Mouse (Mus musculus): ENCODE measurements around the gene Xdh.

Gene Xdh

GRCm38 (mm10) chr17:73941816-73942215, 8.2 kb downstream of the Xdh start:
- DNase-seq = no peak

DNA sequence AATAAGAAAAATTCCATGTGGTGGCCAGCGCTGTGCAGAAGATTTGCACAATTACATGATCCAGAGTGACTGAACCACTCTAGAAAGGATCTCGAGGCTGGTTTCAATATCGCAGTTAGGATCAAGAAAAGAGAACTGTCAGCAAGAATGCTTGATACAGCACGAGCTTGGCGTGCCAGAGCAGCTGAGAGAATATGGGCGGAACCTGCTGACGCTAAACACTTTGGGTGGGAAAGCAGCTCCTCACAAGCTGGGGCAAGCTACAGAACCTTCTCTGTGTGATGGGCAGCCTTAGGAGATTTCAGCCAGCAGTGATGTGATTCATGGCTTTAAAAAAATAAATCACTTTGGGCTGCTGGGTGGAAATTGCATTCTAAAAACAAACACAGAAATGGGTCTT, 12.9 kb downstream of the Xdh start:
- DNase-seq = no peak

- DNase-seq = no peak
Observed at GRCm38 (mm10) chr17:73935163-73935562, 14.8 kb downstream of the Xdh start.

DNA sequence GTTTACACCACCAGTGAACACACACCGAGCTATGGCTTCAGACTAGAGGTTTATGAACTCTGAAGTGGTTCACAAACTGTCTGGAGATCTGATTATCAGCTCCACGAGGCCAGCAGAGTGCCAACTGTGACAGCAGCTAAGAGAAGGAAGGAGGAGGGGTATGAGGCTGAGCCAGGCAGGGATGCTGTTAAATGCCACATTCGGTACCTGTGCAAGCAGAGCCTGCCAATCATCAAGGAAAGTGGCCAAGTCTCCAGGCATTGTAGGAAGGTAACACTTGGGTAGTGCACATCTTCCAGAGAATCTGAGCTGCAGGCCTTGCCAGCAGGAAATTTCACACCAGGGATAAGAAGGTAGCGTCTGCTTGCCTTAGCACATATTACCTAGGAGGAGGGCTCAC, 15.7 kb downstream of the Xdh start:
- peak; percentile 25 for DNase-seq

DNA sequence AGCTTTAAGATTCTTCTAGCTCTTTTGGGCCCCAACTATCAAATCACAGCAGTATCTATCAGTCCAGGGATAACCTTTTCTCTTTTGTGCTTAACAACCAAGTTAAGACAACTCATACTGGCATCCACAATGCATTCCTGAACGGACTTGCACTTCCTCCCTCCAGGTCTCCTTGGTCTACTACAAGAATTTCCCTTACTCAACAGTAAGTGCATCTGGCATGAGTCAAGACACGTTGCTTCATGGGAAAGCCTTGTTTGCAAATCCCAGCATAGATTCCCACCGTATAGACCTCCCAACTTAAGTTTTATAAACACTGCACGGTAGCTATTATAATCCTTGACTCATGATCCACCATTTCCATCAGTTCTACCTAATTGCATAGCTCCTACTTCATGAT, 16.4 kb downstream of the Xdh start:
- DNase-seq = no peak

DNA sequence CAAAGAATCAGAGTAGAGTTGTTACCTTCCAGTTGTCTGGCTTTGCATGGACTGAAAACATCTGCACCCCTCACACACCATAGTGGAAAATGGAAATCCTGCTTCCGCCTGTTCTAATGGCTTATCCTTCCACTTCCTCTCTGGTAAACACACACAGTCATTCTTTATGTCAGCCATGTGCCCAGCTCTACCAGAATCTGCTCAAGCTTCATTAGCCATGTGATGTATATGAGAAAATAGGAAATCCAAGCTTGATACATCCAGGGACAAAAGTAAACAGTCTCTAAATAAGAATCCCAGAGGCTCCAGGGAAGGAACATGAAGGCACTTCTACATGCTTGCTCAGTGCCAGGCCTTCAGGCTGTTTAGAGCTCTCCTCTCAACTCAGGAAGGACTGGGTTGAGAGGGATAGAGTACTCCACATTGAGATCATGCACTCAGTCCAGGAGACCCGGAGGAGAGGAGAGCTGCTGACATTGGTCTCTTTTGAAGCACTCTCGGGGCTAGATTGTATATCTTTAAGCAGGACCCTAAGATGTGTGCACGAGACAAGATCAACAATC, 17.4 kb downstream of the Xdh start:
- no peak for DNase-seq

DNA sequence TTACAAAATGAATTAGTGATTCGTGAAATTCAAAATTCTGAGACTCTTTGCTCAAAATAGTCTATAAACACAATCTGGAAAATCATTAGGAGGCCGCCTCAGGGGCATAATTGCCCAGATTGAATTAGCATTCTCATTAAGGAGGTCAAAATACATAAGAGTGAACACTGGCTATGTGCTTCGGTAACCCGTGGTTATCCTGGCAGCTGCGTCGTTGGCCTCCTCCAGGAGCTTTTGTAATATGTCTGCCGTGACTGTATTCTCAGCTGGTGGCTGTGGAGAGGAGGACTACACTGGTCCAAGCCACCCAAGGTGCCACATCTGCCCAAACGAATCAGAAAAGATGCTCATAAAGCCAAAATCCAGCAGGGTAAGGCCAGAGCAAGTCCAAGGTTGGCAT, 30.5 kb downstream of the Xdh start:
- no peak for DNase-seq

GRCm38 (mm10) chr17:73918944-73919381, 31.0 kb downstream of the Xdh start:
- no peak for DNase-seq

DNA sequence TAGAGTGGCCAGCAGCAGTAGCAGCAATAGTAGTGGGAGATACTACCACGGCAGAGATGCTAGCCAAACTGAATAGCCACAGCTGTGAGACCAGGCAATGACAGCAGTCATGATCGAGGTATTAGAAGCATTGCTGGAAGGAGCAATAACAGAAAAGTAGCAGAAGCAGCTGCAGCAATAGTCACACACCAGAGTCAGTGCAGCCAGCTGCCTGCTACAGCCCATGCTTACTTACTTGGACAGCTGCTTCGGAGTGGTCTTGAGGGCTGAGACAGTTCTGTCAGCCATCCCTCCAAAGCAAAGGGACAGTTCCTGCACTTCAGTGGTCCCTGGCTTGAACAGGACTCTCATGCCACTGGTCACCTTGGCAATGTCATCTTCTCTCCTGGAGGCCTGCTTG, 31.9 kb downstream of the Xdh start:
- DNase-seq = no peak

DNA sequence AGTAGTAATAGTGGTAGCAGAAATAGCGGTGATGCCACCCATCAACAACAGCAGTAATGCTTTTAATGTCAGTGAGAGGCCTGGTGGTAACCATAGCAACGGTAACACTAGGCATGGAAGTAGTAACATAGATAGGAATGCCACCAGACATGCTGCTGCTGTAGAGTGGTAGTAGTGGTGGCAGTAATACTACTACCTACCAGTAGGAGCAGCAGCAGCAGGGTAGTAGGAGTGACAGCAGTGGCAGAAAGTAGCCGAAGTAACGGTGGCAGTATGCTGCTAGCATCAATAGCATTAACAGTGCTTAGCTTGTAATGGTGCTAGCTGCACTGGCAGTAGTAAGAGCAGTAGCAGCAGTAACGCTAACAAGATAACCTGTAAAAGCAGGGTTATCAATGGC, 32.3 kb downstream of the Xdh start:
- no peak for DNase-seq

- DNase-seq = no peak
Observed at GRCm38 (mm10) chr17:73914730-73915129, 35.3 kb downstream of the Xdh start.

DNA sequence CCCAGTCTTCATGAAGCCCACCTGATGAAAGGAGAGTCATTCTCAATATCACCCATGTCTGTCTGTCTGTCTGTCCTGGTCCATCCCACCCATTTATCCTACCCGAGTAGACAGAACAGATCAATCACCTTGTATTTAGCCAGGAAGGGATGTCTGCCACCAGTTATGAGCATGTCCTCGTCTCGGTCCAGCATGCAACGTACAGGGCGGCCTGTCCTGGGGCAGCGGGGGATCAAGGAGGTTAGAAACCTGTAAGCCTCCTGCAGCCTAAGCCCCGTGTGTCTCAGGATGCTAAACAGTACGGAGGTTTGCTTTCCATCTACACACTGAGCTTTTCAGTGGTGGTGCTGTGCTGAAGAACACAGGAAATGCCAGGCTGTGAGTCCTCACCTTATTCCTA, 43.9 kb downstream of the Xdh start:
- no peak for DNase-seq

DNA sequence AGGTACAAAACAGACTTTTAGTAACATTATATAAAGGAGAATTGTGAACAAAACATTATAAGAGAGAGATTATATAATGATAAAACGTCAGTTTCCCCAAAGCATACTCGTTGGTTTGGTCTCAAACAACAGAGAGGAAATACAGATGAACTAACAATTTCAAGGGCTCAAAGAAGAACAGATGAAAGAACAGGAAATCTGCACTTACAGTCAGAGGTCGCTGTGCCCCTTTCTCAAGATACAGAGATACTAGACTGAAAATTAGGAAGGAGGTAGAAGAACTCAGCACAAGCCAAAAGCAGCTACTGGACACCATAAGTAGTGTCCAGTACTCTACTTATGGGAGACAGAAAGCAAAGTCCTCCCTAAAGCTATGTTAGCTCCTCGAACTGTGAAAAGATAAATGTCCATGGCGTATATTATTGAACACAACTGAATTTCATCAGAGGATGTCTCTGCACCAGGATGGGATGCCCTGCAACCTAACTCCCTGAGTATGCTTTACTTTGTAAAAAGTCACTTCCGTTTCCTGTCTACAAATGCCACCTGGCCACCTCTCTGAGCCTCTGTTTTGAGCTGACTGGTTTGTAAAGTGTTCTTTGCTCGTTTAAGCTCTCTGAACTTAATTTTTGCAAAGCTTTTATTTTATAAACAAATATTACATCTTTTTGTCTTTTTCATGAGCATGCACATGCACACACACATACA, 44.8 kb downstream of the Xdh start:
- no peak for DNase-seq

GRCm38 (mm10) chr17:73903121-73903520, 46.9 kb downstream of the Xdh start:
- no peak for DNase-seq

GRCm38 (mm10) chr17:73902234-73902636, 47.8 kb downstream of the Xdh start:
- no peak for DNase-seq

DNA sequence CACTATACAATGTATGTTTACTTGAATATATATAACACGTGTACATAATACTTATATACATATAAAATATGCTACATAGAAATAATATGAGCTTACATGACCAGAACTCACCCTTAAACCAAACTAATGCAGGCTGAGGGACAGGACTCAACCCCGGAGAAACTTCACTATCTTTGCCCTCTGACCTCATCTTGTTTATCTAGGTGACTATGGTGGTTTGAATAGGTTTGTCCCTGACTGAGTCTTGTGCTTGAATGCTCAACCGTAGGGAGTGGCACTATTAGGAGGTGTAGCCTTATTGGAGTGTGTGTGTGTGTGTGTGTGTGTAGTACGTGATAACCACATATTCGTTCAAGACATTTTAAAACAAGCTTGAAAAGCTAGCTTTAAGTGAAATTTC, 55.6 kb downstream of the Xdh start:
- DNase-seq = no peak

GRCm38 (mm10) chr17:73893822-73894221, 56.2 kb downstream of the Xdh start:
- DNase-seq = no peak

- DNase-seq = no peak
Observed at GRCm38 (mm10) chr17:73893207-73893606, 56.8 kb downstream of the Xdh start.

- peak; percentile 25 for DNase-seq
Observed at GRCm38 (mm10) chr17:73891590-73891989, 58.4 kb downstream of the Xdh start.

DNA sequence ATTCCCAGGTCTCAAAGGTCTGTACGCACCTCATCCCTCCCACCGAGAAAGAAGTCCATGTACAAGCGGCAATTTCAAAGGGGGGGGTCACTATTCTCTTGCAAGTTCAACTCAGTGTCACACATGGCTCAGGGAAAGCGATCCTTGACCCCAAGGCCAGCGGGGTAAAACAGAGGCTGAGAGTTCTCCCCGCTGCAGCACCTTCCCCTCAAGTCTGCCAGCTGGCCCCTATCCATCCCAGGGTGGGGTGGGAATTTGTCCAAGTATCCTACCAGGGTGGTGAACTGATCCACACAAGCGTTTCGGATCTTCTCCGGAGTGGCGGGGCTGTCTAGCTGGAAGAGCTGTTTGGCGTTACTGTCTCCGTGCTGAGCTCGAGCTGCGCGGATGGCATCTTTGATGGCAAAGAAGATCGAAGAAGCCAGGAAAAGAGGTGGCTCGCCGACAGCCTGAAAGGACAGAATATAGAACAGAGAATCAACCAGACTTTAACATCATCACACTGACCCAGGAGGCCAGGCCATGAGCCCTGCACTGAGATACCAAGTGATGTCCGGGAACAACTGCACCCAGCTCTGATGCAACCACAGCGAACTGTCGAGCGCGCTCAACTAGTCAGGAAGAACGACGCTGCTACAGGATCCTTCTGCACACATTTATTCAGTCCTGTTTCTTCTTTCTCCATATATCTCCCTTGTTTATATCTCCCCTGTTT, 63.8 kb downstream of the Xdh start:
- DNase-seq = no peak

DNA sequence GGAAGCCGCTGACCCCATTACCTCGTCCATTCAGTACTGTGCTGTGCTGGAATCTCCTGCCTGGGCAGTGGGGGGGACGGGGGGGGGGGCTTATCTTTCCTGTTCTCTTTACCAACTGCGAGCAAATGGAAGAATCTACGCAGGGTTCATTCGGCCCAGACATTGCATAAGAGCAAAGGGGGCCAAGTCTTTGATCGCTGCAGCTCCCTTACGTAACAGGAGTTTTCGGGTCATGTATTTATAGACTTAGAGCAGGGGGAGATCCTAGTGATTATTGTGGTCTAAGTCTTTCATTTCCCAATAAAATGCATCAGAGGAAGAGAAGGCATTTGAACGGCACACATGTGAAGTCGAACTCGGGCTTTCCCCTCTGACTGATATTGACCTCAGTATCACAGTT, 66.7 kb downstream of the Xdh start:
- no peak for DNase-seq

DNA sequence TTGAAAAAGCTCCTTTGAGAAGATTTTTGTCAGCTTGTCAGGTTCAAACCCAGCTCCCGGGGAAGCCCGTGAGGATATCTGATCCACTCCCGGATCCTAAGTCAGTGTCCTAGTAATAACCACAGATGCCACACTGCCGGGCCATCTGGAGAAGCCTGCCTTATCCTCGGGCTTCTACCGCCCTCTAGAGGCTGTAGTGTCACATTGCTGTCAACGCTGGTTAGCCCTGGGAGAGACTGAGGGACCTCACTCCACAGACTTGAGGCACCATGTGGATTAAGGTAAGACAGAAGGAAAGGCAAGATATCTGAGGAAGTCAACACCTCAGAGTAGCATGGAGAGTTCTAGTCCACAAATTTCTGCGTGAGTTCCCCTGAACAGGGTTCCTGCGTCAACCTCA, 67.8 kb downstream of the Xdh start:
- DNase-seq = peak; percentile 73

GRCm38 (mm10) chr17:73881295-73881694, 68.7 kb downstream of the Xdh start:
- no peak for DNase-seq

- DNase-seq = no peak
Observed at GRCm38 (mm10) chr17:73880286-73880685, 69.7 kb downstream of the Xdh start.
